Mouse (Mus musculus) skeletal muscle tissue, adult 2 months (tissue): ENCODE data around the gene Miox.

Source experiments
- DNase-seq: peaks from one replicate; pipeline ENCODE4 v3.0.0-alpha.2; 2012; ENCODE audit warnings: low read depth, low spot score

The Miox gene

GRCm38 (mm10) chr15:89363051-89363450 lies 28.9 kb downstream of the Miox start:
- no peak for DNase-seq

GRCm38 (mm10) chr15:89365141-89365551 lies 30.9 kb downstream of the Miox start:
- DNase-seq: no peak

- DNase-seq: no peak
Observed at GRCm38 (mm10) chr15:89372068-89372467, 37.9 kb downstream of the Miox start.

GRCm38 (mm10) chr15:89372536-89372935 lies 38.3 kb downstream of the Miox start:
- DNase-seq: no peak

- DNase-seq: peak; percentile 75
Observed at GRCm38 (mm10) chr15:89373027-89373761, 39.0 kb downstream of the Miox start.

- DNase-seq: peak; percentile 80
Observed at GRCm38 (mm10) chr15:89373762-89374248, 39.6 kb downstream of the Miox start, which contains the start of gene Sco2. TSS of gene Sco2 (minus strand) at chr15:89373846.

- DNase-seq: no peak
Observed at GRCm38 (mm10) chr15:89374340-89374739, 40.1 kb downstream of the Miox start.

- no peak for DNase-seq
Observed at GRCm38 (mm10) chr15:89374801-89375534, 40.8 kb downstream of the Miox start.

- DNase-seq: no peak
Observed at GRCm38 (mm10) chr15:89376040-89376439, 41.8 kb downstream of the Miox start.

- no peak for DNase-seq
Observed at GRCm38 (mm10) chr15:89376957-89377356, 42.8 kb downstream of the Miox start, which contains the start of gene Tymp. TSS of gene Tymp (minus strand) at chr15:89377039.

- no peak for DNase-seq
Observed at GRCm38 (mm10) chr15:89377362-89377761, 43.2 kb downstream of the Miox start.

- no peak for DNase-seq
Observed at GRCm38 (mm10) chr15:89377938-89378828, 44.0 kb downstream of the Miox start.

- no peak for DNase-seq
Observed at GRCm38 (mm10) chr15:89378831-89379401, 44.7 kb downstream of the Miox start, which contains the start of gene Odf3b. TSS of gene Odf3b (minus strand) at chr15:89379282.

GRCm38 (mm10) chr15:89379429-89379828 lies 45.2 kb downstream of the Miox start:
- DNase-seq: no peak

GRCm38 (mm10) chr15:89384617-89385016 lies 50.4 kb downstream of the Miox start, which contains the start of gene Klhdc7b:
TSS of gene Klhdc7b (plus strand) at chr15:89384917.
- no peak for DNase-seq
